Mouse (Mus musculus) limb, embryonic 11.5 days (tissue): Measurements from ENCODE around the gene Echs1. TPM values are rescaled to one million over a fixed set of nuclear protein-coding genes. Genes with fewer than 3 reads are reported as not detected.
A peak's percentile ranks its signal among the peaks of the same experiment; 100 is the strongest.

ENCODE experiments used
- ATAC-seq: fragments of 200-750 bp; cut with Nextera tagmentation; 2 replicates; pipeline ENCODE4 v1.8.0; 2017; ENCODE audit warnings: low read depth; ENCODE audit not compliant: insufficient number of reproducible peaks, low FRiP score, low TSS enrichment
- DNase-seq: peaks from one replicate; pipeline ENCODE4 v3.0.0-alpha.2; 2015; ENCODE audit warnings: low spot score
- H3K27ac ChIP-seq: fragments of 300-500 bp; sonication (generic); replicated peaks from 2 replicates; pipeline ENCODE4 v1.5.1; 2014; ENCODE audit warnings: low read depth, mild to moderate bottlenecking, low read length
- H3K27me3 ChIP-seq: fragments of 300-500 bp; sonication (generic); 2 replicates; pipeline ENCODE4 v1.6.1; 2014; ENCODE audit warnings: mild to moderate bottlenecking, low read length, mixed read lengths; ENCODE audit not compliant: control insufficient read depth, insufficient read depth
- H3K36me3 ChIP-seq: fragments of 300-500 bp; sonication (generic); 2 replicates; pipeline ENCODE4 v1.6.1; 2014; ENCODE audit warnings: mild to moderate bottlenecking, low read length, moderate library complexity, mixed read lengths; ENCODE audit not compliant: control insufficient read depth, insufficient read depth
- H3K4me1 ChIP-seq: fragments of 300-500 bp; sonication (generic); 2 replicates; pipeline ENCODE4 v1.6.1; 2014; ENCODE audit warnings: low read length, mixed read lengths; ENCODE audit not compliant: control insufficient read depth, insufficient read depth
- H3K4me2 ChIP-seq: fragments of 300-500 bp; sonication (generic); 2 replicates; pipeline ENCODE4 v1.6.1; 2014; ENCODE audit warnings: low read depth, mild to moderate bottlenecking, moderate library complexity; ENCODE audit not compliant: severe bottlenecking
- H3K4me3 ChIP-seq: fragments of 300-500 bp; sonication (generic); 2 replicates; pipeline ENCODE4 v1.5.1; 2014; ENCODE audit warnings: low read depth, low read length
- H3K9ac ChIP-seq: fragments of 300-500 bp; sonication (generic); 2 replicates; pipeline ENCODE4 v1.6.1; 2014; ENCODE audit warnings: mild to moderate bottlenecking, low read length
- H3K9me3 ChIP-seq: fragments of 300-500 bp; sonication (generic); 2 replicates; pipeline ENCODE4 v1.6.1; 2016; ENCODE audit warnings: low read length; ENCODE audit not compliant: control insufficient read depth
- WGBS: fragments of 180-500 bp; shearing (Covaris S2); extraction: QIAGEN DNeasy Blood & Tissue Kit; methylation state at CpG from one replicate; pipeline ENCODE4 v1.1.7; 2014; 5-methylcytosine and 5-hydroxymethylcytosine counted together
- polyA plus RNA-seq: library from polyadenylated mRNA; unstranded; fragments of >200 nt; fragmentation: Nextera tagmentation; extraction: Ambion mirVana; gene quantifications from 2 replicates; pipeline ENCODE4 v1.2.1, GENCODE M21; 2014

The Echs1 gene
- polyA plus RNA-seq, 1 experiment from 2014 or later, result 195 TPM

GRCm38 (mm10) chr7:140125278-140126021 is 9.2 kb upstream of the Echs1 start:
- H3K9ac ChIP-seq, result peak overlapping the region; percentile 83
- peak overlapping the region; percentile 79 for H3K4me3 ChIP-seq
- peaks cover 2% of the 10 kb centered on the region; the same call in 1 of the 2 replicates for H3K36me3 ChIP-seq
- DNase-seq, result peak; percentile 93
- peak; percentile 96 for ATAC-seq
- peaks cover 2% of the 10 kb centered on the region; the same call in 1 of the 2 replicates for H3K4me1 ChIP-seq
- H3K4me2 ChIP-seq, result peak overlapping the region; percentile 53
- WGBS, result 2% methylated on average over 40 of the region's 40 CpGs
- H3K27me3 ChIP-seq, result no peaks in the 10 kb centered on the region
- H3K9me3 ChIP-seq, result no peaks in the 10 kb centered on the region
- no peak overlapping the region; the same call in 1 of the 2 replicates for H3K27ac ChIP-seq

DNA sequence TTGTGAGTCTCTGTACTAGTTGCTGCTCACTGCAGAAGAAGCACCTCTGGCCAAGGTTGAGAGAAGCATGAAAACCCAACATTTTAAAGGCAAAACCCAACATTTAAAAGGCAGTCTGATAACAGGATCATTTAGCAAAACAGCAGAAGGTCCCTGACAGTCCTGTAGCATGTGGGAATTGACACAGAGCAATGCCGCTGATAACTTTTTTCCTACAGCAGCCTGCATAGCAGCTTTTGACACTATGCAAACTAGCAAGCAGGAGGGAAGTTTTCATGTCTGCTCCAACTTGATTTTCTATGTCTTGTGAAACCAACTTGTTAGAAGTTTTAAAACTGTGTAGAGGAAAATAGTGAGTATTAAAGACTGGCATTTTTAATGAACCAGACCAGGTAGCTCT is 8.1 kb upstream of the Echs1 start:
- DNase-seq (no peak), ATAC-seq (no peak)
- H3K27ac ChIP-seq, result no peak overlapping the region
- 92% methylated on average over 1 of the region's 1 CpGs for WGBS
- H3K9ac ChIP-seq, result no peak overlapping the region
- no peaks in the 10 kb centered on the region; the same call in 1 of the 2 replicates for H3K36me3 ChIP-seq
- H3K9me3 ChIP-seq, result no peaks in the 10 kb centered on the region
- H3K27me3 ChIP-seq, result no peaks in the 10 kb centered on the region
- peaks cover 2% of the 10 kb centered on the region; the same call in 1 of the 2 replicates for H3K4me1 ChIP-seq
- no peak overlapping the region for H3K4me3 ChIP-seq
- no peak overlapping the region for H3K4me2 ChIP-seq

DNA sequence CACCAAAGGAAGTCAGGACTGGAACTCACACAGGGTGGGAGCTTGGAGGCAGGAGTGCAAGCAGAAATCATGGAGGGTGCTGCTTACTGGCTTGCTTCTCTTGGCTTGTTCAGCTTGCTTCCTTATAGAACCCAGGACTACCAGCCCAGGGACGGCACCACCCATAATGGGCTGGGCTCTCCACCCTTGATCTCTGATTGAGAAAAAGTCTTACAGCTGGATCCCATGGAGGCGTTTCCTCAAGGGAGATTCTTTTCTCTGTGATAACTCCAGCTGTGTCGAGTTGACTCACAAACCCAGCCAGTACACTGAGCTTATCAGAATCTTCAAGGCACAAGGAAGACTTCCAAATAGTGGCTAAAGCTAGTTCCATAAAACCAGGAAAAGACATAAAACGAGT is 6.5 kb upstream of the Echs1 start:
- WGBS, result 44% methylated on average over 4 of the region's 4 CpGs
- H3K36me3 ChIP-seq, result no peaks in the 10 kb centered on the region

GRCm38 (mm10) chr7:140121338-140121910 is 5.1 kb upstream of the Echs1 start:
- H3K4me2 ChIP-seq, result no peak overlapping the region
- ATAC-seq, result no peak
- H3K27ac ChIP-seq, result no peak overlapping the region
- H3K4me1 ChIP-seq, result peaks cover 2% of the 10 kb centered on the region; the same call in 1 of the 2 replicates
- 82% methylated on average over 12 of the region's 13 CpGs for WGBS
- DNase-seq, result no peak
- H3K4me3 ChIP-seq, result no peak overlapping the region
- H3K36me3 ChIP-seq, result no peaks in the 10 kb centered on the region
- H3K27me3 ChIP-seq, result no peaks in the 10 kb centered on the region
- no peak overlapping the region for H3K9ac ChIP-seq
- H3K9me3 ChIP-seq, result no peaks in the 10 kb centered on the region

More for the DNA sequence above, 6.5 kb upstream of the Echs1 start:
- ATAC-seq (no peak), DNase-seq (no peak)
- Histone ChIP-seq H3K4me3 (no peak overlapping the region), H3K9ac (no peak overlapping the region), H3K9me3 (no peaks in the 10 kb centered on the region), H3K27ac (no peak overlapping the region), H3K4me1 (peaks cover 2% of the 10 kb centered on the region; the same call in 1 of the 2 replicates), H3K4me2 (no peak overlapping the region), H3K27me3 (no peaks in the 10 kb centered on the region)

GRCm38 (mm10) chr7:140120484-140120883 is 4.2 kb upstream of the Echs1 start:
- Histone ChIP-seq H3K4me3 (no peak overlapping the region), H3K9me3 (no peaks in the 10 kb centered on the region), H3K4me2 (no peak overlapping the region), H3K36me3 (no peaks in the 10 kb centered on the region), H3K9ac (no peak overlapping the region), H3K27me3 (no peaks in the 10 kb centered on the region), H3K27ac (no peak overlapping the region), H3K4me1 (peaks cover 2% of the 10 kb centered on the region; the same call in 1 of the 2 replicates)
- ATAC-seq, result no peak
- 90% methylated on average over 2 of the region's 2 CpGs for WGBS
- DNase-seq, result no peak

DNA sequence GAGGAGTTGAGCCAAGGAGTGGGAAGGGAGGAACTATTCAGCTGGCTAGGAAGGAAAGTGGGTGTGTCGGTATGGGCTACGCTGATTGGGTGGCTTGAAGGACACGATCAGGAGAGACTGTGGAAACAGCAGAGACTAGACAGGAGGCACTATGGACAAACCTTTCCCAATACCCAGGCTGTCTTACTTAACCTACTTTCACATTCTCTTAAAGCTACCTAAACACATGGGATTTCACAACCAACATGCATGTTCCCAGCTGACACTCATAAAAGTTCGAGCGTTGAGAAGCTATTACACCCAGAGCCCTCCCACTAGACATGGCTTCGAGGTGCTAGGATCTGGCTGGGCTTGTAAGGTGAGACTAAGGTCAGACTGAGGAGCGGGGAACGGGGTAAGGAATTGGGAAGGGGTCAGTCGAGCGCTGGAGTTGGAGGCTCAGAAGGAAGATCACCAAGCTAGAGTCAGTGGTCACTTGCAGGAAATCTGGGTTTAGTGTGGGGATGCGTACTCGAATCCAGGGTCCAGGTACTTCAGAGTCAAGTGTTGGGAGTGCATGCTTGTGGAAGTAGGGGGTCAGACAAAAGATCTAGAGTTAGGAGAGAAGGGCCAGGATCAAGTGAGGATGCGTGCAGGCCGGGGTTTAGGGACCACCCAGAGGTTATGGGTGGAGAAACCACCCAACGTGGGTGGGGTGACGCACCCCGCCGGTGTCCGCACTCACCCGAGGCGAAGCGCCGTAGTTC is 520 bp downstream of the Echs1 start, which contains the start of gene Paox:
Paox (plus strand) TSS at position 217 of the 746 bp plus-strand sequence.
- peak within 1 kb of the TSS; percentile 76 for H3K4me2 ChIP-seq
- H3K27me3 ChIP-seq, result no peaks in the 10 kb centered on the region
- peak; percentile 43 for DNase-seq
- peak within 1 kb of the TSS; percentile 74 for H3K4me3 ChIP-seq
- H3K36me3 ChIP-seq, result no peaks in the 10 kb centered on the region
- peak within 1 kb of the TSS; percentile 89 for H3K9ac ChIP-seq
- H3K4me1 ChIP-seq, result no peaks in the 10 kb centered on the region
- ATAC-seq, result peak; percentile 69
- 1% methylated on average over 23 of the region's 23 CpGs for WGBS
- H3K9me3 ChIP-seq, result no peaks in the 10 kb centered on the region
- peak within 1 kb of the TSS; percentile 68 for H3K27ac ChIP-seq

GRCm38 (mm10) chr7:140111943-140112342 is 4.3 kb downstream of the Echs1 start:
- no peak for DNase-seq
- H3K4me2 ChIP-seq, result no peak overlapping the region
- WGBS, result 79% methylated on average over 3 of the region's 3 CpGs
- no peaks in the 10 kb centered on the region for H3K9me3 ChIP-seq
- no peak overlapping the region for H3K9ac ChIP-seq
- ATAC-seq, result no peak
- no peak overlapping the region for H3K27ac ChIP-seq
- H3K4me1 ChIP-seq, result no peaks in the 10 kb centered on the region
- no peaks in the 10 kb centered on the region for H3K27me3 ChIP-seq
- H3K36me3 ChIP-seq, result peaks cover 11% of the 10 kb centered on the region; the same call in 1 of the 2 replicates
- H3K4me3 ChIP-seq, result no peak overlapping the region

DNA sequence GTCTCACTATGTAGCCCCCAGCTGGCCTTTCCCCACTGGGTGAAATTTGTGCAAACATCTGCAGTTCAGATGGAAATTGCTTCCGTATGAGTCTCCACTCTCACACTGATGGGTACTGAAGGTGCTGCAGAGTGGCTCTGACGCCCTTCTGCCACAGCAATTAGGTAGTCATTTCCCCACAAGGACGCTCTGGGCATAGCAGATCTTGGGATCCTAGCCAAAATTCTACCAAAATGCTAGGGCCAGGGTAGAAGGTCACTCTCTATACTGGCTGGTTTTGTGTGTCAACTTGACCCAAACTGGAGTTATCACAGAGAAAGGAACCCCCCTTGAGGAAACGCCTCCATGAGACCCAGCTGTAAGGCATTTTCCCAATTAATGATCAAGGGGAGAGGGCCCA is 12.3 kb downstream of the Echs1 start:
- Histone ChIP-seq H3K4me1 (0 out of 2 replicates have a peak, but pooled peaks cover 2% of the 10 kb centered on the region), H3K4me2 (no peak overlapping the region), H3K27me3 (no peaks in the 10 kb centered on the region), H3K9me3 (no peaks in the 10 kb centered on the region), H3K9ac (no peak overlapping the region), H3K4me3 (no peak overlapping the region), H3K27ac (no peak overlapping the region), H3K36me3 (peaks cover 8% of the 10 kb centered on the region; the same call in 1 of the 2 replicates)
- WGBS, result 76% methylated on average over 4 of the region's 4 CpGs
- ATAC-seq, result no peak
- no peak for DNase-seq
